Mouse (Mus musculus): ENCODE data around the gene Bmp2k.

GRCm38 (mm10) chr5:96951493-96952105 lies 45.9 kb upstream of the Bmp2k start:
- TF ChIP-seq EP300 (IDR thresholded peaks at IDR 0.05) (no peak), CTCF (IDR thresholded peaks at IDR 0.05) (no peak)

Data from lung, postnatal 0 days (tissue).